Mouse (Mus musculus) heart, adult 2 months (tissue): Measurements from ENCODE around the gene F3. TPM values are rescaled to one million over a fixed set of nuclear protein-coding genes. Genes with fewer than 3 reads are reported as not detected.

Source experiments
- DNase-seq, 2 experiments: peaks; one replicate each; pipeline ENCODE4 v3.0.0; 2021
- H3K27ac ChIP-seq: fragments of 200-600 bp; 2 replicates; pipeline ENCODE4 v1.8.1; 2022
- H3K27me3 ChIP-seq: fragments of 200-500 bp; 2 replicates; pipeline ENCODE4 v1.6.1; 2012; ENCODE audit warnings: mild to moderate bottlenecking, low read length, inconsistent platforms, mixed read lengths; ENCODE audit not compliant: control insufficient read depth, insufficient read depth
- H3K36me3 ChIP-seq: fragments of 200-500 bp; 2 replicates; pipeline ENCODE4 v1.6.1; 2012; ENCODE audit warnings: low read length, inconsistent platforms; ENCODE audit not compliant: control insufficient read depth, insufficient read depth
- H3K4me1 ChIP-seq: fragments of 200-500 bp; 2 replicates; pipeline ENCODE4 v1.6.1; 2011; ENCODE audit warnings: low read length; ENCODE audit not compliant: control insufficient read depth, insufficient read depth
- H3K4me3 ChIP-seq: fragments of 200-600 bp; 2 replicates; pipeline ENCODE4 v1.8.1; 2022
- H3K79me2 ChIP-seq: fragments of 200-500 bp; replicated peaks from 2 replicates; pipeline ENCODE4 v1.6.1; 2012; ENCODE audit warnings: mild to moderate bottlenecking, inconsistent platforms, low read length, moderate library complexity, mixed read lengths; ENCODE audit not compliant: control insufficient read depth, insufficient read depth
- H3K9ac ChIP-seq: fragments of 200-500 bp; 2 replicates; pipeline ENCODE4 v1.6.1; 2012; ENCODE audit warnings: low read depth, mild to moderate bottlenecking, control low read depth, inconsistent platforms, low read length, mixed read lengths
- CTCF ChIP-seq: fragments of 200-600 bp; IDR thresholded peaks from 2 replicates; pipeline ENCODE4 v1.8.1; 2022; ENCODE audit warnings: antibody characterized with exemption, mild to moderate bottlenecking, moderate library complexity
- EP300 ChIP-seq: fragments of 200-500 bp; IDR thresholded peaks from 2 replicates; pipeline ENCODE4 v1.6.1; 2011; ENCODE audit warnings: low read depth, low read length, control low read depth; ENCODE audit not compliant: insufficient read depth
- POLR2A ChIP-seq: fragments of 200-500 bp; IDR thresholded peaks from 2 replicates; pipeline ENCODE4 v1.6.1; 2011; ENCODE audit warnings: mild to moderate bottlenecking, low read depth, low read length, control low read depth; ENCODE audit not compliant: insufficient read depth
- whole genome bisulfite sequencing: fragments of 180-500 bp; shearing (Covaris S2); methylation state at CpG from one replicate; pipeline ENCODE4 v1.1.7; 2018; 5-methylcytosine and 5-hydroxymethylcytosine counted together
- intact Hi-C: fragments of 180-260 bp; cut with DNase I; formaldehyde crosslinking; loops from one replicate; pipeline ENCODE4 v1.15.1; 2025
- polyA plus RNA-seq: library from polyadenylated mRNA; depleted of rRNA; stranded (reverse); fragments of >200 nt; gene quantifications from 2 replicates; pipeline ENCODE4 v1.2.3, GENCODE M21; 2012
- total RNA-seq, 2 experiments: library from RNA; stranded (reverse); gene quantifications; 2 replicates each; pipeline ENCODE4 v1.2.3; 2021

The F3 gene
- total and polyA plus RNA-seq, 3 experiments = 23.5 to 29.6 (median 23.9) TPM

DNA sequence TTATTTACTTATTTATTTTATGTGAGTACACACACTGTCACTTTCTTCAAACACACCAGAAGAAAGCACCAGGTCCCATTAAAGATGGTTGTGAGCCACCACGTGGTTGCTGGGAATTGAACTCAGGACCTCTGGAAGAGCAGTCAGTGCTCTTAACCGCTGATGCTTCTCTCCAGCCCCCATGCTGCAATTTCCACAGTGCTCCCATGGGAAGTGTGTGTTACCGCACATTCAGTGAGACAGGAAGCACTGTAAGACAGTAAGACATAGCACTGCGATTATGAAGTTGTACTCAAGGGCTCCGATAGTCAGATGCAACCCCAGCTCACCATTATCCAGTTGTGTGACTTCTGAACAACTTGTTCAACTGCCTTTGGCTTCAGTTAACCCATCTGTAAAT, 6.9 kb upstream of the F3 start:
- no peaks in the 10 kb centered on the region for H3K27me3 ChIP-seq
- no peaks in the 10 kb centered on the region for H3K79me2 ChIP-seq
- H3K36me3 ChIP-seq = no peaks in the 10 kb centered on the region
- no peak overlapping the region for H3K9ac ChIP-seq
- peaks cover 9% of the 10 kb centered on the region for H3K4me1 ChIP-seq
- WGBS = 60% methylated on average over 5 of the region's 5 CpGs
- no peak overlapping the region for H3K4me3 ChIP-seq
- H3K27ac ChIP-seq = no peak overlapping the region
- no peak for DNase-seq
- no peak for TF ChIP-seq CTCF
- TF ChIP-seq EP300 = no peak
- TF ChIP-seq POLR2A = no peak
- intact Hi-C loops = no loop called here

DNA sequence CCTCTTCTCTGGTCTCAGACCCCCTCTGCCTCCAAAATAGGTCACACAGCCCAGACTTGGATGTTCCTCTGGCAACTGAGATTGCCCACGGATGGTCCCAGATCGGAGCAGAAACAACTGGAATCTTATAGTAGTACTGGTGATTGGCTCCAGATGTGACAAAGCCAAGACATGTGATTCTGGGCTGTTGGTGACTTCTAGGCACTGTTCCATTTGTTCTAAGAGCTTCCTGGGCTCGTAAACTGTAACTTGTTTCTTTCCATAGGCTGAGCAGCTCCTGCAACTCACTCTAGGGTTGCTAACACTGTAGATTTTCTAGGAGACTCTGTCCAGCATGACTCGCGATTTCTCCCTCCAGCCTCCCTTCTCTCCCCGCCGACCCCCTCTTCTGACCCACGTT, 4.7 kb upstream of the F3 start:
- intact Hi-C loops = no loop called here
- 79% methylated on average over 8 of the region's 8 CpGs for WGBS
- Histone ChIP-seq H3K27ac (no peak overlapping the region), H3K79me2 (no peaks in the 10 kb centered on the region), H3K36me3 (no peaks in the 10 kb centered on the region), H3K4me3 (no peak overlapping the region), H3K4me1 (peaks cover 3% of the 10 kb centered on the region), H3K9ac (no peak overlapping the region), H3K27me3 (no peaks in the 10 kb centered on the region)
- no peak for TF ChIP-seq CTCF
- TF ChIP-seq EP300 = no peak
- TF ChIP-seq POLR2A = no peak
- no peak for DNase-seq

DNA sequence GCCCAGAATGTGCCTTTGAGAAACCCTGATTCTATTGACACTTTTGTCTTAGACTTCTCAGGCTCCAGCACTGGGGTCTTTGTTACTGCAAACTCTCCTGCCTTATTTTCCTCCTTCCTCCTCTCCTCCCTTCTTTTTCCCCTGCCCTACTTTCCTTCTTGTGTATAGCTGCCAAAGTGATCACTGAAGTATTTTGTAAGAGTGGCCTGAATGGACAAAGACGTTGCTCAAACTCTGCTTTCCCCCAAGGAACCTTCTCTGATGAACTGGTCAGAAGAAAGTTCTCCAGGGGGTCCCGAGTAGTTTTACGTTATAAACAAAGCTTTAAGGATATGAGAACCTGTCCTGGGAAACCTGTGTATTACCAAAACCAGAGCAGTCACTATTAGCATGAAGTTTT, 3.6 kb upstream of the F3 start:
- Histone ChIP-seq H3K27ac (no peak overlapping the region; the same call in 1 of the 2 replicates), H3K79me2 (no peaks in the 10 kb centered on the region), H3K27me3 (peaks cover 1% of the 10 kb centered on the region; the same call in 1 of the 2 replicates), H3K4me1 (no peaks in the 10 kb centered on the region; the same call in none of the 2 replicates), H3K9ac (no peak overlapping the region), H3K36me3 (no peaks in the 10 kb centered on the region), H3K4me3 (no peak overlapping the region)
- intact Hi-C loops = loop anchor here (5.0 kb wide), 1 partner anchor 82 kb away; no protein-coding TSS in a partner anchor
- 87% methylated on average over 3 of the region's 3 CpGs for WGBS
- DNase-seq = no peak
- TF ChIP-seq POLR2A (no peak), EP300 (no peak), CTCF (no peak)

- no peak overlapping the region for H3K27ac ChIP-seq
- H3K4me3 ChIP-seq = no peak overlapping the region
- intact Hi-C loops = loop anchor here (5.0 kb wide), 1 partner anchor 84 kb away; no protein-coding TSS in a partner anchor
Measured at GRCm38 (mm10) chr3:121720801-121721690, 2.3 kb upstream of the F3 start.

DNA sequence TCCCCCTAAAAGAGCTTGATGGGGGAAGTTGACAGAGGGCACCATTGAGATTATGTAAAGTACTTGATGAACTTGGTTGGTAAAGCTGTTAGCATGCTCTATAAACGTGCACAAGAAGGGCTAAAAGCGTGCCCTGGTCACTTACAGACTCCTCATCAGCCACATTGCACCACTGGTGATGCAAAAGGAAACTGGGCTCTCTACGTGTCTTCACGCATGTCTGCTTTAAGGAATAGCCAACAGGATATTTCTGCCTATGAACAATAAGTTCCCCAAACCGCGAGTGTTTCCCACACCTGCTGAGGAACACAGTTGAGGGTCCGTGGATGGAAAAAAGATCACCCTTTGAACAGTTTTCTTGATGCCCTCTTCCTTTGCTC, 1.7 kb upstream of the F3 start:
- intact Hi-C loops = loop anchor here (5.0 kb wide), 1 partner anchor 84 kb away; no protein-coding TSS in a partner anchor
- 0 out of 2 replicates have a peak, but pooled peaks cover 2% of the 10 kb centered on the region for H3K36me3 ChIP-seq
- H3K79me2 ChIP-seq = no peaks in the 10 kb centered on the region
- peaks cover 1% of the 10 kb centered on the region; the same call in 1 of the 2 replicates for H3K27me3 ChIP-seq
- TF ChIP-seq CTCF (no peak), POLR2A (no peak), EP300 (no peak)
- H3K9ac ChIP-seq = no peak overlapping the region
- no peak for DNase-seq
- WGBS = 68% methylated on average over 7 of the region's 7 CpGs
- no peak overlapping the region for H3K27ac ChIP-seq
- H3K4me3 ChIP-seq = no peak overlapping the region
- H3K4me1 ChIP-seq = peaks cover under 1% of the 10 kb centered on the region

More at GRCm38 (mm10) chr3:121720801-121721690, 2.3 kb upstream of the F3 start:
- no peak for TF ChIP-seq POLR2A
- TF ChIP-seq CTCF = no peak
- no peak for TF ChIP-seq EP300
- H3K27me3 ChIP-seq = peaks cover 1% of the 10 kb centered on the region; the same call in 1 of the 2 replicates
- no peaks in the 10 kb centered on the region; the same call in 1 of the 2 replicates for H3K4me1 ChIP-seq
- no peak for DNase-seq
- H3K36me3 ChIP-seq = 0 out of 2 replicates have a peak, but pooled peaks cover 2% of the 10 kb centered on the region
- H3K9ac ChIP-seq = no peak overlapping the region
- WGBS = 66% methylated on average over 14 of the region's 14 CpGs
- H3K79me2 ChIP-seq = no peaks in the 10 kb centered on the region

- TF ChIP-seq EP300 = 0 out of 2 replicates have a peak, but pooled peaks have one; percentile 11
- no peak for TF ChIP-seq POLR2A
- TF ChIP-seq CTCF = no peak
- DNase-seq = peak in 1 of 2 experiments; percentile 27
- peak overlapping the region; percentile 56 for H3K4me3 ChIP-seq
- WGBS = 9% methylated on average over 20 of the region's 20 CpGs
- peaks cover 2% of the 10 kb centered on the region; the same call in 1 of the 2 replicates for H3K79me2 ChIP-seq
- 0 out of 2 replicates have a peak, but pooled peaks cover 2% of the 10 kb centered on the region for H3K36me3 ChIP-seq
- peak overlapping the region; percentile 91 for H3K27ac ChIP-seq
- intact Hi-C loops = loop anchor here (5.0 kb wide), 1 partner anchor 87 kb away; no protein-coding TSS in a partner anchor
- peaks cover 1% of the 10 kb centered on the region; the same call in 1 of the 2 replicates for H3K27me3 ChIP-seq
- peak overlapping the region; percentile 67 for H3K9ac ChIP-seq
- H3K4me1 ChIP-seq = peaks cover 2% of the 10 kb centered on the region
Measured at GRCm38 (mm10) chr3:121723968-121724524, 709 bp downstream of the F3 start.
